Mouse (Mus musculus) adrenal gland, postnatal 4 days (tissue): ENCODE measurements around the gene Ace2. TPM values are rescaled to one million over a fixed set of nuclear protein-coding genes. Genes with fewer than 3 reads are reported as not detected.

Experiments
- DNase-seq, 2 experiments: peaks; one replicate each; pipeline ENCODE4 v3.0.0; 2021 to 2022; ENCODE audit warnings: low spot score in 2 of 2, mixed read lengths in 2 of 2
- total RNA-seq, 2 experiments: library from RNA; stranded (reverse); gene quantifications; 2 replicates each; pipeline ENCODE4 v1.2.3; 2021

Ace2 gene
- total RNA-seq, 2 experiments from 2014 or later: 68.6 to 73.6 TPM

GRCm38 (mm10) chrX:164175780-164176179 lies 36.6 kb downstream of the Ace2 start:
- DNase-seq: no peak

DNA sequence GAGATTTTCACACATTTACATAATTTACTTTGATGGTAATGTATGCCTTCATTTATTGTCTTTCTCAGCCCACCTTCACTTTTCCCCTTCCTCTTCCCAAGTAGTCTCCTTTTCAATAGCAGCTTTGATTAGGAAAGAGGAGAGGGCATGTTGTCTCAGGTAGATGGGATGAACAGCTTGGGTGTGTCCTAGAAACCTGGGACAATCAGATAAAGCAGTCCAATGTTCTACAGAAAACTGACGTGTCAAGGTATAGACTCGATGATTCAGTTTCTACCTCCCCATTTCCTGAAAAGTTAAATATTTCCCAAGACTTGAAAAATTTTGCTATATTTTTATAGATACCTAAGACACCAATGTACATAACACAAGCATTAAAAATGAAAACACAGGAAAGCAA lies 39.7 kb downstream of the Ace2 start:
- DNase-seq: no peak

GRCm38 (mm10) chrX:164179746-164180145 lies 40.6 kb downstream of the Ace2 start:
- peak in 1 of 2 experiments; percentile 12 for DNase-seq

DNA sequence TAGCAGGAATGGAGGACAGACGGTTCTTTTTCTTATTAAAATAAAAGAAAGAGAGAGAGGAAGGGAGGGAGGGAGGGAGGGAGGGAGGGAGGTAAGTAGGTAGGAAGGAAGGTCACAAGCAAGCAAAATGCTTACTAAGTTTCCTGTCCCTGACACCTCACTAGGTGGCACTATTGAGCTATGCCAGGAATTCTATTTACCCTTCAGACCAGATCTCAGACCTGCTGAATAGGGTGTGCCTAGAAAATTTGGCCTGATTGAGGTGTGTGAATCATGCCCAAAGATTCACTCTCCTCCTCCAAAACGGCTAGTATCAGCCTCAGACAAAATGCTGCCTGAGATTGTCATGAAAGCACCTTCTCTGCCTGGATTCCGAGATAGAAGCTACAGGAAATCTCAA lies 44.7 kb downstream of the Ace2 start:
- DNase-seq: no peak

GRCm38 (mm10) chrX:164189880-164190279 lies 50.7 kb downstream of the Ace2 start:
- no peak for DNase-seq

DNA sequence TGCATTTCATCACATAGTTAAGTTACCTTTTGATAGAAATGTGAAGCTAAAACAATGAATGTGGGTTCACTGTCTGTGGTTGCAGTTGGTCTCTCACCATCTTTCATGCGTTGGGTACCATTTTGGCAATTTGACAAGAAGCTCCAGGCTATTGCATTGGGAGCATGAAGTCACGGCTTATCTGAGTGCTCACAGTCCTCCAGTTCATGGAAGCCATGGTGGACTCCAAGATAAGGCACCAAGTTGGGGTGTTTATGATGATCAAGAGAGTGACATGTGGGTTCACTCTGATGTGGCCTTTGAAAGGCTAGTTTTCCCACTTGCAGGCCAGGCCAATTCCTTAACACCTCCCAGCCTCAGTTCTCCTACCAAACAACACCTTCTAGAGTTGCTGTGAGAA lies 58.5 kb downstream of the Ace2 start:
- DNase-seq: no peak

GRCm38 (mm10) chrX:164200547-164200946 lies 61.4 kb downstream of the Ace2 start:
- no peak for DNase-seq

DNA sequence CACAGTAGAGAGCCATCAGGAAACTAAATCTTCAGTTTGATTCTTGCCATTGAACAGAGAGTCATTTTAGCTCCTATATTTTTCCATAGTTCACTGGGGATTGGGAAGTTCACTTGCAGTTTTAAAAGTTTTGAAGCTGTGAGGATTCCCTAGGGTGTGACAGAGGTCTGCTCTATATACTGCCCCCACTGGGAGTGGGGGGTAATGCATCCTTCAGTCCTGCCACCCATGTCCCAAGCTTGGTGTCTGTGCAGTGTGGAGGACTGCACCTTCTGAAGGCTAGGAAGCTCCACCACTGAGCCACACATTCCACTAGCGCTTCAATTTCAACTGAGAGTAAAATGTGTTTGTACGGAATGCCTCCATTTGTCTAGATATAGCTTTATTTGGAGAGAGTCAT lies 82.9 kb downstream of the Ace2 start:
- DNase-seq: no peak

DNA sequence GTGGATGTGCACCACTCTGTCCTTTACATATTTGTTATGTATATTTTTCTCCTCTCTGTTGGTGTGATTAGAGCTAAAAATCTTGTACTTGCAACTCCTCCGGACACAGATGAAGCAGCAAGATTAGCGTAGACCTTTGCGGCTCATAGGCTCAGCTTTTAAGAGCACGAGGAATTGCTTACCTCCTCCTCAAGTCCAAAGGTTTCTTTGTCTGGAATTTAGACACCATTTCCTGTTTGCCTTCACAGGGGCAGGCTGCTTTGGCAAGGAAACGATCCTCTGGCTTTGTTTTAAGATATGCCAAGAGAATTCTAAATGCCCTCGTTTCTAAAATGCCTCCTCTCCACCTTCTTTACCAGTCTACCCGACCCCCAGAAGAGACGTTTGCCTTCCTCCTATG lies 94.2 kb downstream of the Ace2 start:
- no peak for DNase-seq

Other genes with a start within 250 kb of the Ace2 start
- 10 to 100 TPM; 21.6 to 23.5 TPM for gene Ap1s2, start 230.3 kb upstream of the Ace2 start, total RNA-seq
- gene Zrsr2, start 180.7 kb upstream of the Ace2 start, total RNA-seq: 10 to 100 TPM; 33.0 to 34.3 TPM
- gene Car5b, start 111.3 kb upstream of the Ace2 start, total RNA-seq: 1 to 10 TPM; 1.5 to 4.2 TPM
- 10 to 100 TPM in 1 of 2 experiments, 1 to 10 TPM in 1; 9.9 to 12.2 TPM for gene Siah1b, start 62.8 kb upstream of the Ace2 start, total RNA-seq
- 10 to 100 TPM in 1 of 2 experiments, under 1 TPM in 1; 0.90 to 26.4 TPM for gene Cltrn, start 50.5 kb upstream of the Ace2 start, total RNA-seq
- 1 to 10 TPM; 1.0 to 1.7 TPM for gene Bmx, start 118.9 kb downstream of the Ace2 start, total RNA-seq
- 1 to 10 TPM; 5.9 to 6.3 TPM for gene Pir, start 130.0 kb downstream of the Ace2 start, total RNA-seq
- gene Vegfd, start 234.0 kb downstream of the Ace2 start, total RNA-seq: 10 to 100 TPM; 38.5 to 52.0 TPM